Mouse (Mus musculus) adrenal gland, adult 8-10 months (tissue): ENCODE results near the gene Olfr38. TPM values are rescaled to one million over a fixed set of nuclear protein-coding genes. Genes with fewer than 3 reads are reported as not detected.
A peak's percentile ranks its signal among the peaks of the same experiment; 100 is the strongest.

ENCODE experiments used
- DNase-seq: peaks from one replicate; pipeline ENCODE4 v3.0.0; 2022
- total RNA-seq, 4 experiments: library from RNA; stranded (reverse); gene quantifications; 2 replicates each; pipeline ENCODE4 v1.2.4; 2022

Gene Olfr38
- total RNA-seq, result not detected

- DNase-seq, result no peak
Observed at GRCm38 (mm10) chr6:42756104-42756503, at the start of gene Olfr38. TSS of gene Olfr38 (plus strand) at chr6:42756404.

GRCm38 (mm10) chr6:42709291-42710211 is 46.7 kb upstream of the Olfr38 start, which contains the start of gene Tcaf1:
TSS of gene Tcaf1 (minus strand) at chr6:42710088.
- peak; percentile 86 for DNase-seq

- no peak for DNase-seq
Observed at GRCm38 (mm10) chr6:42714668-42715067, 41.5 kb upstream of the Olfr38 start.

- DNase-seq, result peak; percentile 83
Observed at GRCm38 (mm10) chr6:42717973-42718372, 38.2 kb upstream of the Olfr38 start.

GRCm38 (mm10) chr6:42739071-42739470 is 17.1 kb upstream of the Olfr38 start, which contains the start of gene Olfr453:
TSS of gene Olfr453 (plus strand) at chr6:42739371.
- DNase-seq, result no peak

GRCm38 (mm10) chr6:42742303-42742702 is 13.9 kb upstream of the Olfr38 start:
- no peak for DNase-seq

- DNase-seq, result peak; percentile 18
Observed at GRCm38 (mm10) chr6:42747846-42748245, 8.4 kb upstream of the Olfr38 start.

GRCm38 (mm10) chr6:42777066-42777465 is 20.9 kb downstream of the Olfr38 start:
- DNase-seq, result no peak

- no peak for DNase-seq
Observed at GRCm38 (mm10) chr6:42784793-42785192, 28.6 kb downstream of the Olfr38 start, which contains the start of gene Olfr452. TSS of gene Olfr452 (plus strand) at chr6:42785093.

- no peak for DNase-seq
Observed at GRCm38 (mm10) chr6:42790247-42790948, 34.2 kb downstream of the Olfr38 start.

- DNase-seq, result no peak
Observed at GRCm38 (mm10) chr6:42790949-42791556, 34.8 kb downstream of the Olfr38 start.

GRCm38 (mm10) chr6:42794982-42795381 is 38.8 kb downstream of the Olfr38 start:
- DNase-seq, result no peak

- DNase-seq, result no peak
Observed at GRCm38 (mm10) chr6:42811639-42812038, 55.4 kb downstream of the Olfr38 start, which contains the start of gene Olfr450. TSS of gene Olfr450 (plus strand) at chr6:42811939.

Other genes starting within 250 kb of the Olfr38 start
- not detected for gene Olfr455, start 208.8 kb upstream of the Olfr38 start, total RNA-seq
- not detected for gene Tcaf3, start 158.7 kb upstream of the Olfr38 start, total RNA-seq
- 10 to 100 TPM; 11.9 to 15.5 (median 14.8) TPM for gene Tcaf2, start 111.2 kb upstream of the Olfr38 start, total RNA-seq
- gene Tcaf1, start 46.3 kb upstream of the Olfr38 start, total RNA-seq, result 100 to 1,000 TPM; 108 to 146 (median 117) TPM
- gene Olfr453, start 17.0 kb upstream of the Olfr38 start, total RNA-seq, result not detected
- not detected for gene Olfr452, start 28.7 kb downstream of the Olfr38 start, total RNA-seq
- not detected for gene Olfr450, start 55.5 kb downstream of the Olfr38 start, total RNA-seq
- gene Olfr449, start 78.0 kb downstream of the Olfr38 start, total RNA-seq, result not detected
- gene Olfr448, start 134.0 kb downstream of the Olfr38 start, total RNA-seq, result not detected
- not detected for gene Olfr447, start 152.5 kb downstream of the Olfr38 start, total RNA-seq
- gene Olfr446, start 165.0 kb downstream of the Olfr38 start, total RNA-seq, result not detected
- not detected for gene Olfr444, start 192.7 kb downstream of the Olfr38 start, total RNA-seq